Mouse (Mus musculus) right cerebral cortex, adult 2 months (tissue): ENCODE data around the gene Appl1.
"Not testable (repeated sequence)": the region's sequence is repeated elsewhere in the genome, so short reads cannot be mapped to it uniquely, and the experiment has no call there.

Experiments
- DNase-seq, 2 experiments: peaks; one replicate each; pipeline ENCODE4 v3.0.0; 2021 to 2022; ENCODE audit warnings: low spot score in 2 of 2

Appl1 gene

GRCm38 (mm10) chr14:26969164-26969563, 1.9 kb downstream of the Appl1 start:
- DNase-seq = no peak

- no peak for DNase-seq
These were observed 10.5 kb downstream of the Appl1 start for GRCm38 (mm10) chr14:26960518-26960917.

DNA sequence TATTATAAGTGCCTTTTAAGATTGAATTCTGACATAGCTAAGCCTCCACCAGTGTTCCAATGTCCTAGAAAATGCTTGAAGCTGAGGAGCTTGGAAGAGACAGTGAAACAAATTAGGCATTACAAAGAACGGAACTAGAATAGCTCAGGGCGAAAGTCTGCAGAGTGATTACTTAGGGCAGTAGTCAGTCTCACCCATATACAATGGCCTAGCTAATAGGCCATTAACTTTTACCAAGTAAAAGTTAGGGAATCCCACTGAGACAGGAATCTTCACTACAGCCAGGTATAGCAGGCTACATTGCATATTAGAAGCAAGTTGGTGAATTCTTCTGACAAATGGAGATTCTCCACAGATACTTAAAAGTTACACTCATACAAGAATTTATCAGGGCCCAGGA, 14.9 kb downstream of the Appl1 start:
- DNase-seq = not testable (repeated sequence)

GRCm38 (mm10) chr14:26935558-26935957, 35.5 kb downstream of the Appl1 start:
- no peak for DNase-seq

DNA sequence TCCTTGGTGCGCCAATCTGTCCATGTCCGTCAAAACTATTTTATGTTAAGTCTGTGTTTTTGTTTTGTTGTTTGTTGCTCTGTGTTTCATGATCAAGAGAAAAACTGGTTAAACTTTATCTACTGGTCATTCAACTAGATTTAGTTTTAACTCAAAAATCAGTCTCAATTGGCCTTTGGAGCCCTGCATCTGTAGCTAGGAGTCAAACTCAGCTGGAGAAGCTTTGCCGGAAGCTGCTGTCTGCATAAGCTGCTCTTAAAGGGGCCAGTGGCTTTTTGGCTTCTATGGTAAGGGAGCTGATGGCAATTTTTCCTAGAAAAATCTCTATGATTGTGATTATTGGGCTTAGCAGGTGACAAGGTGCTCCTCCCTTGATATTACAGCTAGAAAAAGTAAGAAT, 36.1 kb downstream of the Appl1 start:
- no peak for DNase-seq

GRCm38 (mm10) chr14:26923702-26924421, 47.2 kb downstream of the Appl1 start:
- no peak for DNase-seq

DNA sequence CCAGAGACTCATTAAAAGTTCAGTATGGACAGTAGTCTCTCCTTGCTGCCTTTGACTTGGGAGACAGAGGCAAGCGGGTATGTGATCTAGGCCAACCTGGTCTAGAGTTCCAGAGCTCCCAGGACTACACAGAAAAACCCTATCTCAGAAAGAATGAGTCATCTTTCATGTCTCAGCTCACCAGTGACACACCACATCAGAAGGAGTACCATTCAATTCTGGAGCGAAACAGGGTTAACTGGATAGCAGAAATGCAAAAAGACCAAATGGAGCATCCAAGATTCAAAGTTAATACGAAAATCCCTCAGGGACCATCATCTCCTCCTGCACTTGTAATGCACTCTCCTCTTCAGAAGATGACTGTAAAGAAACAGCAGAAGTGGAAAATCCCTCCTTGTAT, 51.7 kb downstream of the Appl1 start:
- DNase-seq = no peak

GRCm38 (mm10) chr14:26913681-26914268, 57.3 kb downstream of the Appl1 start:
- DNase-seq = peak; percentile 22 to 51

- DNase-seq = no peak
These were observed 59.2 kb downstream of the Appl1 start for GRCm38 (mm10) chr14:26911826-26912225.

DNA sequence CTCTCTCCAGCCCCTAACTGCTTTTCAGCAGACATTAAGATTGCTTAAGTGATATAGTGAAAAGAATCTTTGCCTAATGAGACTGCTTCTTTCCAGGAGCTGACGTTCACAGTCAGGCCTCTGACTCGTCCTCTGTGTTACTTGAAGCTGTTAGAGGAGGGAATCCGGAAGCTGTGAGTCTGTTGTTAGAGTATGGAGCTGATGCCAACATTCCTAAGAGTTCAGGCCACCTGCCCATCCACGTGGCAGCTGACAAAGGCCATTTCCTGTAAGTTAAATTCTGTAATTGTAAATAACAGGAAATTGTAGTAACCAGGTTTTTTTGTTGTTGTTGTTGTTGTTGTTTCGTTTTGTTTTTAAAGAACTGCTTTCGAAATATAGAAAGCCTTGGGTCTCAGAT, 59.8 kb downstream of the Appl1 start:
- DNase-seq = no peak

- DNase-seq = not testable (repeated sequence)
These were observed 60.6 kb downstream of the Appl1 start for GRCm38 (mm10) chr14:26910461-26910860.

GRCm38 (mm10) chr14:26907401-26907800, 63.6 kb downstream of the Appl1 start:
- DNase-seq = no peak

DNA sequence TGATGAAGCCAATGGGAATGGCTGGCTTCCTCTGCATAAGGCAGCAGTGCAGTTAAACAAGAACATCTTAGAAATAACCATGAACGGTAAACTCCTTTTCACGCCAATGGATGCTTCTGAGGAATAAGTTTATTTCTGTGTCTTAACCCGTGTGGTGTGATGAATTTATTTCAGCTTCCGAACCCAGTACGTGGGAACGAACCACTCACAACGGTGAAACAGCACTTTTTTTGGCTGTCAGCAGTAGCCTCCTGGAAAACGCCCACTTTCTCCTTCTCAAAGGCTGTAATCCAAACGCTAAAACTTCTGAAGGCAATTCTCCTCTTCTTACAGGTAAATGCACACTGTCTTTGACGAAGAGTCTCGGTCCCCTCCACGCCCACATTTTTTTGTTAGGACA, 70.1 kb downstream of the Appl1 start:
- DNase-seq = peak; percentile 44 to 54

- DNase-seq = no peak
These were observed 71.5 kb downstream of the Appl1 start for GRCm38 (mm10) chr14:26899490-26899889.

- DNase-seq = no peak
These were observed 76.6 kb downstream of the Appl1 start, which contains the start of gene Asb14 for GRCm38 (mm10) chr14:26894392-26894791. Gene Asb14, plus strand, starts transcription at chr14:26894557.

GRCm38 (mm10) chr14:26890777-26891176, 80.3 kb downstream of the Appl1 start:
- DNase-seq = no peak

DNA sequence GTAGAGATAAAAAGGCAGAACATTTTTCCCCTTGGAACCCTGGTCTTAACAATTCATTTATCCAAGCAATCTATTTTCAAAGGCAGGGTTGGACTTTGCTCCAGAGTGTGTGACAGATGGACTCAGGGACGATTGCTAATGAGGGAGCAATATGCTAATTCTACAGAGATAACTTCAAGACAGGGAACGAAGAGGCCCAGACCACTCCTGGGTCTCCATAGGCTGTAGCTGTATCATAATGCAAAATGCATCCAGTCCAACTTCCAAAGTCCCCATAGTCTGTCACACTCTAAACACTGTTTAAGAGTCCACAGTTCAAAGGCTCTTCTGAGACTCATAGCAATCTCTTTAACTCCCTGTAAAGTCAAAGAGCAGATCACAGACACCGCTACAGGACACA, 83.8 kb downstream of the Appl1 start:
- DNase-seq = no peak

GRCm38 (mm10) chr14:26881700-26882099, 89.3 kb downstream of the Appl1 start:
- DNase-seq = no peak

GRCm38 (mm10) chr14:26879976-26880375, 91.1 kb downstream of the Appl1 start:
- no peak for DNase-seq

GRCm38 (mm10) chr14:26878756-26879155, 92.3 kb downstream of the Appl1 start:
- no peak for DNase-seq
